Mouse (Mus musculus) T-helper 2 cell (primary cell): Measurements from ENCODE around the gene Nf1.
"Not testable (repeated sequence)": the region's sequence is repeated elsewhere in the genome, so short reads cannot be mapped to it uniquely, and the experiment has no call there.

Experiments used
- in situ Hi-C: fragments of 300-600 bp; cut with MboI, MseI; formaldehyde crosslinking; loops from one replicate; pipeline ENCODE4 v1.15.1; 2025; ENCODE audit warnings: high pct_unique_total_duplicates

Gene Nf1

DNA sequence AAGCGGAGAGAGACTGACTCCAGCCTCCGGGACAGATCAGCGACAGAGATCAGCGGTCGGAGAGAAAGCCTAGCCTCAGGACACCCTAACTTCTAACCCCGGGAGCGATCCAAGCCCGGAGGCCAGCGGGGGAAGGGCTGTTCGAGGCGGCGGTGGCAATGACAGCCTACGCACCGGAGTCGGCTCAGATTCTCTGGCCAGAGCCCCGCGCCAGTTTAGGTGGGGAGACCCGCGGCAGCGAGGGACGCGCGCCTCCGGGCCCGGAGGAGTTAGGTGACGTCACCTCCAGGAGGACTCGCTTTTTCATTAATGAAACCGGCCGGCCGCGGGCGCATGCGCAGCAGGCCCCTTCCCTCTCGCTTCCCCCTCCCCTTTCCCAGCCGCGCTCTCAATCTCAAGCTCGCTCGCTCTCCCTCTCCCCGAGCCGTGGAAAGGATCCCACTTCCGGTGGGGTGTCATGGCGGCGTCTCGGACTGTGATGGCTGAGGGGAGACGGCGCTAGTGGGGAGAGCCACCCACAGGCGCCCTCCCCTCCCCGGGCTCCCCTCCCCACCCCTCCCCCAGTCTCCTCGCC lies at the start of gene Nf1:
TSS of gene Nf1 (plus strand) at position 460 of the 574 bp plus-strand sequence.
- in situ Hi-C loops, result no loop called here

DNA sequence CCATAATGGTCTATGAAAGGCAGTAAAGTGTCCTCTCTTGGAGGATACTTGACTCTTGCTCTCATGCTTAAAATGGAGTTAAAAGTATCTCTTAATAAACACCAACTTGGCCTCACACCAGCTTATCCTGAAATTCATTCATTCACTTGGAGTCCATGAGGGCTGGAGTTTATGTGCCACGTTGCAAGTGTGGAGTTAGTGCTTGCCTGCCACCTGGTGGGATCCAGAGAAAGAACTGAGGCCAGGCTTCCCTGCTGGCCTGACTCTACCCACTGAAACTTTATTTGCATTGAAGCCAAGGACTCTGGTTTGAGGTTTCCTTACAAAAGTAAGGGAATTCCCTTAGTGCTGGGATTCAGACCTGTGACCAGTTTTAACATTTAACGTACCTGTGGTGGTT lies 49.0 kb upstream of the Nf1 start:
- in situ Hi-C loops, result no loop called here

DNA sequence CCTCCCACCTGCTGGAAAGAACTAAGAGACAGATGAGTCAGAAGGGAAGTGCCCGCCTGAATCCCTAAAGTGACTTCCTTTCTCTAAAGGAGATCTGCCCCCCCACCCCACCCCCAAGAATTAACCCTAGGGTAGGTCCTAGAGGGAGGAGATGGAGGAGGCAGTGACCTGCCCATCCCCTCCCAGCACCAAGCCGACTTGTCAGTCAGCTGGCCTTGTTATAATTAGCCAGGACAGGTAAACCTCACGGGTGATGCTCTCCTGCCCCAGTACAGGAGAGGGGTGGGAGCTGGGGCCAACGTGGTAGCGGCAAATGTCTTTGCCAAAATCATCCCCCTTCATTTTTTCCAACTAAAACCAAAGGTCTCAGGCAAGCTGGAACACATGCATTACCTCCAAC lies 47.8 kb upstream of the Nf1 start:
- in situ Hi-C loops, result no loop called here

DNA sequence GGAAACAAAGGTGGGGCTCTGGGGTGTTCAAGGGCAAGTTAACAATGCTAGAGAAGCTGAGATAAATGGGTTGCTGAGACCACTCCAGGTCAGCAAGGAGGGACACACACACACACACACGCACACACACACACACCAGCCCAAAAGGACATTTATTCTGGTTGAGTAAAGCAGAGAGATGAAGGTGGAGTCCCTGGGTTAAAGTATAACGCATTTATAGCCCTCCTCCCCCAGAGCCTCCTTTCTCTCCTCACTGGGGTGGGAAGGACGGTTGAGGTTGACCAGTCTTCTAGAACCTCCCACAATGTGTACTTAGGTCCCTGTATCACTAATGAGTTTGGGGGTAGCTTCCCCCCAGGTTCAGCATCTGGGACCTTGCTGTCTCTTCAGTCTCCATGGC lies 47.4 kb upstream of the Nf1 start:
- in situ Hi-C loops, result no loop called here

DNA sequence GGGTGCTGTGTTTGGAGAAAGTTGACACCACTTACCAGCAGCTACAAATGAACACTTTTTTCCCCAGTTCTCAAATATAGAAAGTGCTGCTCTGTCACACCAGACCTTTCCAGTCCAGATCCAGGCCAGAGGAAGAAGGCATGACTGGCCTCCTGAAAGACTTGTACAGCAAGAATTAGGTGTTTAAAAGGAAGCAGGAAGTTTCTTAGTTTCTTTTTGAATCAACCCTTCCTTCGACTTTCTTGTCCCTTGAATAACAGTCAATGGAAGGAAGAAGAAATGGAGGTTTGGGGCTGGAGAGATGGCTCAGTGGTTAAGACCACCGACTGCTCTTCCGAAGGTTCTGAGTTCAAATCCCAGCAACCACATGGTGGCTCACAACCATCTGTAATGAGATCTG lies 46.5 kb upstream of the Nf1 start:
- in situ Hi-C loops, result no loop called here

DNA sequence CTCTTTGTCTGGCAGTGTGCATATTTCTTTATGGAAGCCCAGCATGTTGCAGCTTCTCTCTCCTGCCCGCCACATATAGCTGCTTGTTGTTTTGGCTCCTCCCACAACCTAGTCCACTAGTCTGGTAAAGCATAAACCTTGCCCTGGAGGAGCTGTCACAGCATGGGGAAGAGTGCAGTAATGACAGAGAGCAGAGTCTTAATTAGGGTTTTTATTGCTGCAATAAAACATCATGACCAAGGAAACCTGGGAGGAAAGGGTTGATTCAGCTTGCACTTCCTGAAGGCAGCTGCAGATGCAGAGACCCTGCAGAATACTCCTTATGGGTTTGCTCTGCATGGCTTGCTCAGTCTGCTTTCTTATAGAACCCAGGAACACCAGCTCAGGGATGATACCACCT lies 45.5 kb upstream of the Nf1 start:
- in situ Hi-C loops, result no loop called here

DNA sequence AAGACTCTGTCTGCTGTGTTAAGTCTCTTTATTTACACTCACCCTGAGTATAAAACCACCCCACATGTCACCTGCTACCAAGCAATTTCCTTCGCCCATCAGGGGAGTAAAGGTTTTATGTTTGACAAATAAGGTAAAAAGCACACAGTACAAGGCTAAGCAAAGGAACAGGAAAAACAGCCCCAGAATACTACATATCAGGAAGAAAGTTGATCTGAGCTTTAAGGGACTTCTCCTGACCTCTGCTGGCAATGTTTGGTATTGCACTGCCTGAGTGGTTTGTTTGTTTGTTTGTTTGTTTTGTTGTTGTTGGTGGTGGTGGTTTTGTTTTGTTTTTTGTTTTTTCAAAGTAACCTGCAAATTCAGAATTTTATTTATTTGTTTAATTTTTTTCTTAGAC lies 43.3 kb upstream of the Nf1 start:
- in situ Hi-C loops, result no loop called here

DNA sequence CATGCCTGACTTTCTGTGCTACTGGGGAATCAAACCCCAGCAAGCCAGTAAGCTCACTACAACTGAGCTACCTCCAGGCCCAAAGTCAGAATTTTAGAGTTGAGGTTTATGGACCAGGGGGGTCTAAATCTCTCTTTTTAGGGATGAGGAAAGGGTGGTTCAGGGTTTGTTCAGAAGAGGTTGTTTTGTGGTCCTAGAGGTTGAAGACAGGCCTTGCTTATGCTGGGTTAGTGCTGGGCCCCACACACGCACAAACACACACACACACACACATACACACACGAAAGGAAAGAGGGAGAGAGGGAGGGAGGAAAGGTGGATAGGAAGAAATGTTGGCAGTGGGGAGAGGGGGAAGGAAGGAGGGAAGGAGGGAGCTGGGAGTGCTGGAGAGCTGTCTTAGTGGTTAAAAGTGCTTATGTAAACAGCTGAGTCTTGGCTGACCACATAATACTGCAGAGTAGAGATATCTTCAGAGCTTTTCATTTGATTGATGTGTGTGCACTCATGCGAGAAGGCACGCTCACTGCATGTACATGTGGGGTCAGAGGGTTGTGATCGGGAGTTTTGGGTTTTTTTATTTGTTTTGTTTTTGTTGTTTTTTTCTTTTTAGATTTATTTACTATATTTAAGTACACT lies 42.5 kb upstream of the Nf1 start, which contains the start of gene Gm9964:
TSS of gene Gm9964 (minus strand) at position 51 of the 636 bp plus-strand sequence.
- in situ Hi-C loops, result no loop called here

DNA sequence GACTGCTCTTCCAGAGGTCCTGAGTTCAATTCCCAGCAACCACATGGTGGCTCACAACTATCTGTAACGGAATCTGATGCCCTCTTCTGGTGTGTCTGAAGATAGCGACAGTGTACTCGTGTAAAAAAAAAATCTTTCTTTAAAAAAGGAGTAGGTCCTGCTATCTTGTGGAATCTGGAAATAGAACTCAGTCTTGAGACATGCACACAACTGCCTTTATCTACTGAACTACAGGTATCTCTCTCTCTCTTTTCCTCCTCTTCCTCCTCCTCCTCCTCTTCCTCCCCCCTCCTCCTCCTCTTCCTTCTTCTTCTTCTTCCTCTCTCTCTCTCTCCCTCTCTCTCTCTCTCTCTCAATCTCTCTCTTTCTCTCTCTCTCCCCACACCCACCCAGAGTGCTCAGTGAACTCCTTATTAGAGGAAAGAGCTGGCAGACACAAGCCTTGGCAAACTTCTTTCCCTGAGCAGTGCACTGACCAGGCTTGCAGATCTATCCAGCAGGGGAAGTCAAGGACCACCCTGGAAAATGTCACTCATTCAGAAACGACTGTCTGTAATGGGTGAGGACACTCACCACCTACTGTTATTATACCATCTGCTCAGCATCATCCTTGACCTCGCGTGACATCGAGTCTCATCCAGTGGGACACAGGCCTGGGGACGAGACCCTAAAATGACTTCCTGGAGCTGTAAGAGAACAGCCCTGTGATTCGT lies 39.6 kb upstream of the Nf1 start:
- in situ Hi-C loops, result no loop called here

DNA sequence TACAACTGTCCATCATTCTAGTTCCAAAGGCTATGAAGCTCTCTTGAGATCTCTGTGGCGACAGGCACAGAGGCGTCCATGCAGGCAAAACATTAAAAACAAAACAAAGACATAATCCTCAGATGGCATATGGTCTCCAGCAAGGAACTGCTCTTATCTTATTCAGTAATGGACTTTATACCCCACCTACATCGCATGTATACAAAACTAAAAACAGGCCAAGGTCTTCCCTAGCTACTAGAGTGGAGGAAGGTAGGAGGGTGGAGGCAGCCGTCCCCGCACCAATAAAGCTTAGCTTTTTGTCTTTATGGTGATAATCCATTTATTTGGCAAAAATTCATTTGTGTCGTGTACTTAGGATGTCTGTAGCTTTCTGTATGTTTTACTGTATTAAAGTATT lies 36.4 kb upstream of the Nf1 start:
- in situ Hi-C loops, result no loop called here

DNA sequence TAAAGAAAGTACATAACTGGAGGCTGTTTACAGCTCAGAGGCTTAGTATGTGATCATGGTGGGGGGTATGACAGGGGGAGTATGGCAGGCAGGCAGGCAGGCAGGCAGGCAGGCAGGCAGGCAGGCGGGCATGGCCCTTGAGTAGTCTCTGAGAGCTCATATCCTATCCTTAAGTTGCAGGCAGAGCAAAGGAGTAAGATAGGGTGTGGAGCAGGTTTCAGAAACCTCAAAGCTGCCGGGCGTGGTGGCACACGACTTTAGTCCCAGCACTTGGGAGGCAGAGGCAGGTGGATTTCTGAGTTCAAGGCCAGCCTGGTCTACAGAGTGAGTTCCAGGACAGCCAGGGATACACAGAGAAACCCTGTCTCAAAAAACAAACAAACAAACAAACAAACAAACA lies 35.2 kb upstream of the Nf1 start:
- in situ Hi-C loops, result not testable (repeated sequence)

DNA sequence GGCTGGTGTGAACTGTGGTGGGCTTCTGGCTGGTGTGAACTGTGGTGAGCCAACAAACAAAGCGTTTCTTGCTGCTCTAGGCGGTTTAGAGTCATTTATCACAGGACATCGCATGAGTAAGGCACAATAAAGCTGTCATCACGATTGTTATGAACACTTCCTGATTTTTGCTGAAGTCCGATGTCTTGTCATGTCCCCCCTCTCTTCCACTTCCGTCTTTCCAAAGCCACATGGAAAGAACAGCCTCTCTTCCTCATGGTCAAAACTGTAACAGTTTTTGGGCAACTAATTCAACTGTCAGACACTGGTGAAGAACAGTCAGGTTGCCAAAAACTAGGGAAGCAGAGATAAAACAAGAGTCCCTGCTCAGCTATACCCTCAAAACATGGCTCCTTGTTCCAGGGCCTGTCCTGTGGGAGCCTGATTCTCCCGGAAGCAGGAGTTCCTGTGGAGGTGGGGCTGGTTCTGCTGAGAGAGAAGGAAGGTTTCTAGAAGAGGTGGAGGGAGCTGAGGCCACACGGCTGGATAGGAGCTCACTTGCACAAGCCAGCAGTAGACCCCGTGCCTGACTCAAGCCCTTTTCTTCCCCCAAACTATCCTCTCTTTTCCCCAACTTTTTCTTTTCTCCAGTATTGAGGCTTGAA lies 33.7 kb upstream of the Nf1 start:
- in situ Hi-C loops, result no loop called here

DNA sequence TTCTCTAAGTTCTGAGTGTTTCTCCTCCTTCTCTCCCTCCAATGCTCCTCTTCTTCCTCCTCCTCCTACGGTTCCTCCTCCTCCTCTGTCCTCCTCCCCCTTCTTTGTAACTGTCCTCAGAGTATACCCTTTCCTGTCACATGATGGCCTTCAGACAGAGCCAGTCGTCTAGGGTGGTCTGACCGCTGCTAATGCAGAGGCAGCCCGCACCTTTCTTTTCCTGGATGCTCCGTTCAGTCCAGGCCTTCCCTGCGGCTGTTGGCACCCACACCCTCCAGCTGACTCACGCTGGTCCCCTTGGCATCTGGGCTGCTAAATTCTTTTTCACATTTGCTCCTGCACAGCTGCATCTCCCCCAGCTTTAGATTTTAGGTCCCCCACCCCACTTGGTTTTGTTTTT lies 33.0 kb upstream of the Nf1 start:
- in situ Hi-C loops, result no loop called here

DNA sequence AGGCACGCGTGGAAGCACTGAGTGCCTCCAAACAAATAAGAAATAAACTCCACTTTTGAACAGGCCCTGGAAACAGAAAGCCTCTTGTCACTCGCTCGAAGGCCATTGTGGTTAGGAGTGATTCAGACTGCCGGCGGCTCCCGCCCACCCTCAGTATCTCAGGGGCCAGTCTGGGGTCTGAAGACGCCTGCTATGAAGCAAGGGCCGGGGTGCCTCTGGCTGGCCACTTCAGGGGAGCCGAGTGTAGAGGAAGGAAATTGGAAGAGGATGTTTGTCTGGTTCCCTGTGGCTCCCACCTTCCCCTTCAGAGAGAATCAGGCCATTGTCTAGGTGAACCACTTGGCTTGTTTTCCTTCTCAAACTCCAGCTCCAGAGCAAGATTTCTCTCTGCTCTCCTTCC lies 32.5 kb upstream of the Nf1 start:
- in situ Hi-C loops, result no loop called here

DNA sequence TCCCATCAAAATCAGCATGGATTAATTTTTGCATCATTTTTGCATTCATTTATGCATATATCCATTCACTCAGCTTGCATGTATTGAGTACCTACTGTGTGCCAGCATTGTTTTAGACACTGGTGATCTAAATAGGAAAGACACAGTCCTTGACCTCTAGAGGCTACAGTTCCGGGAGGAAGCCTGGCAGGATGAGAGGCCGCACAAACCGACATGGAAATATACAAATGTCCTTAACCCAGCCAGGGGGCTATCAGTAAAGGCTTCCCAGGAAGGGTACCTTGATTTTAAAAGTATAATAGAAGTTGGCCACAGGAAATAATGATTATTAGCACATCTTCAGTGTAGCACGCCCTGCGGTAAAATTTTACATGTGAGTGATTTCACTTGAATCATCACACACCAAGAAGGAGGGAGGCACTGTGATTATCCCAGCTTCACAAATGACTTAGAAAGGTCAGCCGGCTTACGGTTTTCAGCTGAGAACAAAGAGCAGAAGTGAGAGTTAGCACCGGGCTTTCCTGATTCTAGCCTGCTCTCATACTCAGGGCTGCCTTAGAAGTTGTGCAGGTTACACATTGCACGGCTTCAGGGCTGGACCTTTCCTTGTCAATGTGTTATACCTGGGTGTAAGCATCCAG lies 31.8 kb upstream of the Nf1 start:
- in situ Hi-C loops, result no loop called here

DNA sequence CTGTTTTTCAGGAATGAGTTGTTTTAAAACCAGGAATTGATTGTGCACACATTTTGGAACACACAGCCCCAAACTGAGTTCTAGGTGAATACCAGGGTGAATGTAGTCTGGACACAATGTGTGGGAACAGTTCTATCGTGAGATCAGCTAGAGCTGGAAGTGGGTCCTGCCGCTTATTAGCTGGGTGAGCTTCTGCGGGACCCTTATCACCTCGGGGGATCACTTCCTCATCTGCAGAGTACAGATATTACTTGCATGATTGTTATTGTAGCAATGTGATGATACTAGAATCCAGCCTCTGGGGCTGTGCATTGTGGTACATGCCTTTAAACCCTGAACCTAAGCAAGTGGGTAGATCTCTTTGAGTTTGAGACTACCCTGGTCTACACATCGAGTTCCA lies 29.0 kb upstream of the Nf1 start:
- in situ Hi-C loops, result loop anchor here (10.0 kb wide), 1 partner anchor 146 kb away; no protein-coding TSS in a partner anchor

DNA sequence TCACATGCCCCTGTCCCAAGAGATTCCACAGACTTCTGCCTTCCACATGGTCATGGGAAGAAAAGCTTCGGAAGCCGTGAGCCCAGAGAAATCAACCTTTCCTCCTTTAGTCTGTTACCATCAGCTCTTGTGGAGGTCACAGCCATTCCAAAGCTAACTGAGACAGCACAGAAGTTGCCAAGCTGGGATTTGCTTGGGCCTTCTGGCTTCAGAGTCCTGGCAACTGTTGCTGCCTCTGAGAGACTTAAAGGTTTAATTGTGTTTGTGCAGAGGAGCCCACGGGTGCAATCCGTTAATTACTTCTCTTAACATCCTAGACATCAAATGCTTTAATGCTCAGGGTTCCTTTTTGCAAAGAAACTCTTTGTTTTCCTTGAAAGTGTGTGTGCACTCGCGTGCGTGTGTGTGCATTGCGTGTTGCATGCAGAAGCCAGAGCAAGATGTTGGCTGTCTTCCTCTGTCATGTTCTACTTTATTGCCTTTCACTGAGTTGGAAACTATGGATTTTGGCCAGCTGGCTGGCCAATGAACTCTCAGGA lies 22.6 kb upstream of the Nf1 start:
- in situ Hi-C loops, result loop anchor here (10.0 kb wide), 1 partner anchor 152 kb away; no protein-coding TSS in a partner anchor

DNA sequence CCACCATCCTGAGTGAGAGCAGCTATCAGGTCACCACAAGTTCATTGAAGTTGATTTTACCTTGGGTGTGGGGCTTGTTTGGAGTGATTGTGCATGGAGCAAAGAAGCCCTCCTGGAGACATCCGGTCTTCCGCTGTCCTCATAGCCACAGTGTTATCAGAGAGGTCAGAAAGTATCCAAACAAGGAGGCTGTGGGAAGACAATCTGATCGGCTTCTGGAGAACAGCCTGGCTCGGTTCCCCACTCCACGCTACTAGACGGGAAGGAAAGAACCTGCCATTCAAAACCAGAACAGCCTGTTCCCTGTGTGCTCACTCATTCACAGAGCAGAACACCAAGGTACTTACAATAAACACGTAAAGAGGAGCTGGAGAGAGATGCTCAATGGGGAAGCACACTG lies 19.7 kb upstream of the Nf1 start:
- in situ Hi-C loops, result loop anchor here (10.0 kb wide), 1 partner anchor 155 kb away; no protein-coding TSS in a partner anchor

DNA sequence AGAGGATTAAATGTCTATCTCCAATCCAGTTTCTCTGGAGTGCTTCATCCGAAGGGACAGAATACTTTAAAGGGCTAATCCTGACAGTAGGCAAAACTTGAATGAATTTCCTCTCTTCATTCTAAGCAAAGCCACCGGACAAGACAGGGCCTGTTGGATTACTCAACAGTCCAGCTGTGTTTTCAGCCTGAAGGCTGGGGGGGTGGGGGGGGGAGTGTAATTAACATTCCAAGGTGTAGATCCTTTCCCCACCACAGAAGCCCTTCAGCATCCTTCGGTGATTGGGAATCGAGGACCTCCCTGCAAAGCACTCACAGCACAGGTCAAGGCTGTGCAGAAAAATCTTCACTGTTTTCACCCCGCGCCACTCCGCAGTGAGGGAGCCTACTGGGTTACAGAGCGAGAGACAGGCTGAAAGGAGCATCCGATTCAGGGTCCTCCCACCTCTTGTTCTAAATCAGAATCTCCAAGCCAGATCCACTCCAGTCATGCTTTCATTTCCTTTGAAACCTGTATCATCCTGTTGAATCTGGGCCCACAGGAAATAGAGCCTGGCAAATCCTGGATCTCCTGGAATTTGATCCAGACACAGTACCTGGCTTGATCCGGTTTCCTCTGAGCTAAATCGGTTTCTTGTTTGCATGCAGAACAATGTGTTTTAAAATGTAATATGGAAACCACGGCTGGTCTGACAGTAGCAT lies 15.4 kb upstream of the Nf1 start:
- in situ Hi-C loops, result no loop called here

DNA sequence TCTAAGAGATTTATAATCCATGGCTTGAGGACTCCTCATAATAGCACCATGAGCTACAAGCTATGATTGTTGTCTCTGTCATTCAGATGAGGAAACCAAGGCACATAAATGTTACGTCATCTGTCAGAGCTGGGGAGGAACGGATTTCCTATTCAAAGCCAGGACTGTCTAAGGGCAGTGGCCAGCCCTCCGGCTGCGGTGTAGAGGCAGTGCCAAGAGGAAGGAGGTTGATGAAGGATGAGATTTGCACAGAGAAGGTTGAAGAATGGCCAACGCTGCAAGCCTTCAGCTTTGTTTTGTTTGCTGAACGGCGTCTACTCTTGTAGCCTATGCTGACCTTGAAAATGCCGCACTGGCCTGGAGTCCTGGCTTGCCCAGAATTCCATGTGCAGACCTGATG lies 13.8 kb upstream of the Nf1 start:
- in situ Hi-C loops, result no loop called here

DNA sequence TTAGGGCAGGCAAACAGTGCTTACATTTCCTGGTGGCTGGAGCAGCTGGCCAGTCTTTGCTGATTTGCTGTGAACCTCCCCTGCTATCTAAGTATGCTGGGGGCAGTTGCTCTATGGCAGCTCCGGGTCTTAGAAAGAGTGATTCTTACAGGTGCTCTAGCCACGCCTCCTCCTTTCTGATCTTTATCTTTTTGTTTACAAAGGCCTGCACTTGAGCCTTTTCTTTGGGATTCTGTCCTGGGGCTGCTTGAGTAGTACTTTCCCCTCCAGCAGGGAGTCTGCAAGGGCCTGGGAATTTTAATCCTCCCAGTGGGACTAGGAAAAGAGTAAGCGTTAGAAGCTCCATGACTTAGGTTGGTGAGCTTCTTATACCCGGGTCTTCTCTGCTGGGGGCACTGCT lies 12.4 kb upstream of the Nf1 start:
- in situ Hi-C loops, result no loop called here
